8 mouse cellular contexts compared by ENCODE assay signal in genomic region chr17:24173423-24173822, GRCm38 (mm10). TPM values are rescaled to one million over a fixed set of nuclear protein-coding genes. Genes with fewer than 3 reads are reported as not detected.
DNase-seq lines count a peak whose midpoint lies in the region; ATAC-seq lines count a peak whose summit lies in the region.

No protein-coding gene starts in this region.

- peaks cover 9% of the 10 kb centered on the region for H3K4me1 ChIP-seq in midbrain, embryonic 10.5 days
- peaks cover 8% of the 10 kb centered on the region for H3K4me1 ChIP-seq in midbrain, embryonic 16.5 days (ENCODE audit: control insufficient read depth, insufficient read depth, low read length)
- peaks cover 11% of the 10 kb centered on the region for H3K4me1 ChIP-seq in limb, embryonic 10.5 days

- 4% methylated on average over 3 of the region's 3 CpGs for WGBS in midbrain, embryonic 10.5 days
- 4% methylated on average over 3 of the region's 3 CpGs for WGBS in midbrain, embryonic 16.5 days
- 5% methylated on average over 3 of the region's 3 CpGs for WGBS in limb, embryonic 10.5 days

- no peaks in the 10 kb centered on the region for H3K9me3 ChIP-seq in midbrain, embryonic 10.5 days (replicated peaks)
- no peaks in the 10 kb centered on the region for H3K9me3 ChIP-seq in midbrain, embryonic 16.5 days (replicated peaks; ENCODE audit: control insufficient read depth, low read length, poor library complexity, severe bottlenecking)
- no peaks in the 10 kb centered on the region for H3K9me3 ChIP-seq in limb, embryonic 10.5 days (replicated peaks)

- intact Hi-C loops in heart, postnatal 36 days (cut with DNase I) = loop anchor here (1.0 to 5.0 kb wide), 4 partner anchors 79 to 264 kb away; partner anchors contain the start of gene Ccnf

- peak; percentile 57 for DNase-seq in midbrain, embryonic 10.5 days (ENCODE audit: low spot score)
- DNase-seq in R1 (ENCODE audit: low read depth, low spot score) = peak; percentile 85
- DNase-seq in cerebellum, postnatal 25 days = peak; percentile 78 to 85
- DNase-seq in heart, postnatal 36 days = peak; percentile 59 to 72
- peak; percentile 72 for DNase-seq in limb, embryonic 10.5 days (ENCODE audit: low spot score)
- DNase-seq in retina, postnatal 1 day = peak; percentile 80
- DNase-seq in yolk sac, embryonic 10.5 days (ENCODE audit: low spot score) = peak; percentile 54

- no peaks in the 10 kb centered on the region for H3K36me3 ChIP-seq in midbrain, embryonic 10.5 days
- H3K36me3 ChIP-seq in midbrain, embryonic 16.5 days (ENCODE audit: control insufficient read depth, insufficient read depth, low read length) = no peaks in the 10 kb centered on the region
- H3K36me3 ChIP-seq in limb, embryonic 10.5 days = no peaks in the 10 kb centered on the region

- no peaks in the 10 kb centered on the region for H3K27me3 ChIP-seq in midbrain, embryonic 10.5 days (ENCODE audit: low read depth, poor library complexity, severe bottlenecking)
- H3K27me3 ChIP-seq in midbrain, embryonic 16.5 days (ENCODE audit: control insufficient read depth, insufficient read depth, low read depth, low read length) = no peaks in the 10 kb centered on the region
- no peaks in the 10 kb centered on the region for H3K27me3 ChIP-seq in limb, embryonic 10.5 days (ENCODE audit: low read depth, poor library complexity, severe bottlenecking)

- ATAC-seq in midbrain, embryonic 16.5 days = no peak

- no peak overlapping the region for H3K4me3 ChIP-seq in midbrain, embryonic 10.5 days
- no peak overlapping the region for H3K4me3 ChIP-seq in midbrain, embryonic 16.5 days (ENCODE audit: low read depth, low read length)
- H3K4me3 ChIP-seq in limb, embryonic 10.5 days = no peak overlapping the region

- H3K4me2 ChIP-seq in midbrain, embryonic 16.5 days (ENCODE audit: low read length) = no peak overlapping the region

- no peak overlapping the region for H3K27ac ChIP-seq in midbrain, embryonic 10.5 days (replicated peaks)
- H3K27ac ChIP-seq in midbrain, embryonic 16.5 days (ENCODE audit: low read length) = no peak overlapping the region
- H3K27ac ChIP-seq in limb, embryonic 10.5 days = no peak overlapping the region

- H3K9ac ChIP-seq in midbrain, embryonic 16.5 days (ENCODE audit: low read depth, low read length) = no peak overlapping the region

RNA-seq across cellular contexts. Expression of gene Atp6v0c, which starts 3.9 kb away (rescaled TPM):
- 467 and 491 TPM in 2 replicates for polyA plus RNA-seq in midbrain, embryonic 10.5 days (2016; fragmentation: Nextera tagmentation; extraction: Ambion mirVana)
- 1,371 and 1,629 TPM in 2 replicates for polyA plus RNA-seq in midbrain, embryonic 16.5 days (2015; fragmentation: Nextera tagmentation; extraction: Ambion mirVana)
- 100 to 1,000 TPM; 227 to 247 TPM for total RNA-seq in heart, postnatal 36 days (2021)
- polyA plus RNA-seq in limb, embryonic 10.5 days (2016; fragmentation: Nextera tagmentation; extraction: Ambion mirVana) = 414 and 422 TPM in 2 replicates

RNA-seq across cellular contexts. Expression of gene Amdhd2, which starts 9.9 kb away (rescaled TPM):
- polyA plus RNA-seq in midbrain, embryonic 10.5 days (2016; fragmentation: Nextera tagmentation; extraction: Ambion mirVana) = 42.4 and 44.8 TPM in 2 replicates
- 31.1 and 31.6 TPM in 2 replicates for polyA plus RNA-seq in midbrain, embryonic 16.5 days (2015; fragmentation: Nextera tagmentation; extraction: Ambion mirVana)
- 10 to 100 TPM; 10.8 to 15.0 TPM for total RNA-seq in heart, postnatal 36 days (2021)
- 49.1 and 49.5 TPM in 2 replicates for polyA plus RNA-seq in limb, embryonic 10.5 days (2016; fragmentation: Nextera tagmentation; extraction: Ambion mirVana)

RNA-seq across cellular contexts. Expression of gene Pdpk1, which starts 22.7 kb away (rescaled TPM):
- 31.5 and 37.9 TPM in 2 replicates for polyA plus RNA-seq in midbrain, embryonic 10.5 days (2016; fragmentation: Nextera tagmentation; extraction: Ambion mirVana)
- 69.2 and 78.5 TPM in 2 replicates for polyA plus RNA-seq in midbrain, embryonic 16.5 days (2015; fragmentation: Nextera tagmentation; extraction: Ambion mirVana)
- 10 to 100 TPM; 41.0 to 45.2 TPM for total RNA-seq in heart, postnatal 36 days (2021)
- 29.7 and 32.1 TPM in 2 replicates for polyA plus RNA-seq in limb, embryonic 10.5 days (2016; fragmentation: Nextera tagmentation; extraction: Ambion mirVana)

RNA-seq across cellular contexts. Expression of gene Tbc1d24, which starts 31.9 kb away (rescaled TPM):
- 5.3 and 12.5 TPM in 2 replicates for polyA plus RNA-seq in midbrain, embryonic 10.5 days (2016; fragmentation: Nextera tagmentation; extraction: Ambion mirVana)
- polyA plus RNA-seq in midbrain, embryonic 16.5 days (2015; fragmentation: Nextera tagmentation; extraction: Ambion mirVana) = 30.6 and 30.8 TPM in 2 replicates
- 1 to 10 TPM; 8.4 to 9.4 TPM for total RNA-seq in heart, postnatal 36 days (2021)
- polyA plus RNA-seq in limb, embryonic 10.5 days (2016; fragmentation: Nextera tagmentation; extraction: Ambion mirVana) = 3.9 and 8.7 TPM in 2 replicates

RNA-seq across cellular contexts. Expression of gene Ntn3, which starts 35.9 kb away (rescaled TPM):
- 3.8 and 4.4 TPM in 2 replicates for polyA plus RNA-seq in midbrain, embryonic 10.5 days (2016; fragmentation: Nextera tagmentation; extraction: Ambion mirVana)
- 3.9 and 4.4 TPM in 2 replicates for polyA plus RNA-seq in midbrain, embryonic 16.5 days (2015; fragmentation: Nextera tagmentation; extraction: Ambion mirVana)
- total RNA-seq in heart, postnatal 36 days (2021) = under 1 TPM; 0.58 to 0.68 TPM
- 6.7 and 10.7 TPM in 2 replicates for polyA plus RNA-seq in limb, embryonic 10.5 days (2016; fragmentation: Nextera tagmentation; extraction: Ambion mirVana)
